Mouse (Mus musculus): Measurements from ENCODE around the gene Disp3. TPM values are rescaled to one million over a fixed set of nuclear protein-coding genes. Genes with fewer than 3 reads are reported as not detected.

Gene Disp3
- polyA plus RNA-seq, 1 experiment from 2014 or later: 0.65 TPM

DNA sequence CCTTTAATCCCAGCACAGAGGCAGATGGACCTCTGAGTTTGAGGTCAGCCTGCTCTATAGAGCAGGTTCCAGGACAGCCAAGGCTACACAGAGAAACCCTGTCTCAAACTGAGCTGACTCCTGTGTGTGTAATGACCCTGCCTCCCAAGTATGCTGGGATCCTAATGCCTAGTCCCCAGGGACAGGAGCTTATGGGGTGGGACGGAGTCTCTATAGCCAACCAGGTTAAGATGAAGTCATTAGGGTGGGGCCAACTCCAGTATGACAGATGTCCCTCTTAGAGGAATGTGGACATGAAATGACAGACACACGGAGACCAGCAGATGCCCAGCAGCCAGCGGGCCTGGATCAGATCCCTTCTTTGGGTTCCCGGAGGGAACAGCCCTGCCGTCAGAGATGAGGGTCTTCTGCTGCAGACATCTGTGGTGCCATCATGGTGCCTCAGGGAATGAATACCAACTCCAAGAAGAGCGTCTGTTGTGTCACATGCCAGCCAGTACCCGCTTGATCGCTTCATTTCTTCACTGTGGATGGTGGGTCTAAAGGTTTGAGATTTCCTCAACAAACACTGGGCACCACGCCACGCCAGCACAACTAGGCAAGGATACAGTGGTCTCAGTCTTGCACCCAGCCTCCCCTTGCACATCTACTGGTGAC is 48.2 kb downstream of the Disp3 start:
- Histone ChIP-seq H3K36me3 (no peaks in the 10 kb centered on the region), H3K27me3 (no peaks in the 10 kb centered on the region), H3K4me3 (no peak overlapping the region), H3K9ac (no peak overlapping the region), H3K9me3 (no peaks in the 10 kb centered on the region), H3K4me2 (replicated peaks) (no peak overlapping the region), H3K27ac (no peak overlapping the region), H3K4me1 (no peaks in the 10 kb centered on the region)
- ATAC-seq (ENCODE audit: insufficient number of reproducible peaks, insufficient read depth, low FRiP score, low TSS enrichment): no peak
- 87% methylated on average over 10 of the region's 10 CpGs for WGBS

DNA sequence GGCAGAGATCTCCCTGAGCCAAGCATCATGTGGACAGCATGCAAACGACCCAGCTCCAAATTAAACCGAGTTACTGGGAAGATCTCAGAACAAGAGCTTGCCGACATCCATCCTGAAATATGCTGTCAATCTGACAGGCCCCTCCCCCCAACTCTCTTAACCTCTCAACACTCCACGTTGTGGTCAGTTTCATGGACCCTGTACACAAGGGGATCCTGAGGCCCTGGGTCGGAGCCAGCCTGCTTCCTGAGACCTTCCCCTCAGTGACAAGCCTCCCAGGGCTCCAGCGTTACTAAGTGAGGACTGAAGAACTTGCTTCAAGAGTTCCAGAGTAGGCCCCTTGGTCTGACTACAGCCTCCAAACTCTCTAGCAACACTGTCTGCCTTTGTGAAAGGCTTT is 48.8 kb downstream of the Disp3 start:
- Histone ChIP-seq H3K9me3 (no peaks in the 10 kb centered on the region), H3K9ac (no peak overlapping the region), H3K27ac (no peak overlapping the region), H3K36me3 (no peaks in the 10 kb centered on the region), H3K4me1 (no peaks in the 10 kb centered on the region), H3K4me3 (no peak overlapping the region), H3K4me2 (replicated peaks) (no peak overlapping the region), H3K27me3 (no peaks in the 10 kb centered on the region)
- WGBS: 53% methylated on average over 6 of the region's 6 CpGs
- ATAC-seq (ENCODE audit: insufficient number of reproducible peaks, insufficient read depth, low FRiP score, low TSS enrichment): no peak

DNA sequence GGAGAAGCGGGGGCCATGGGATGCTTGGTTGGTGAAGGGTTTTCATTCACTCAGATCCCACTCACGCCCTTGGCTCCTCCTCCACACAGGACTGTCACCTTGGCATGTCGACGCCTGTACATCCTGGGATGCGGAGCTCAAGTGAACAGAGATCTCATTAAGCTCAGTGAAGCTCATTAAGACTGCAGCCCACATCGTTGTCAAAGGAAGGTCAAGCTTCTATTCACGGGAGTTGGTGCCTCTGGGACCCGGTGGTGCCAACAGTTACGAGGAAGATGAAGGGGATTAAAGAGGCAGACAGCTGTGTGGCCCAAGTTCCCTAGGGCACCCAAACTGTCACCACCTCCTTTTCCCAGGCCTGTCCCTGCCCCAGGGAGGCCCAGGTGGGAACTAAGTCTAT is 49.5 kb downstream of the Disp3 start:
- no peak overlapping the region for H3K27ac ChIP-seq
- no peaks in the 10 kb centered on the region for H3K9me3 ChIP-seq
- H3K4me2 ChIP-seq (replicated peaks): no peak overlapping the region
- 63% methylated on average over 9 of the region's 9 CpGs for WGBS
- H3K4me3 ChIP-seq: no peak overlapping the region
- H3K36me3 ChIP-seq: no peaks in the 10 kb centered on the region
- ATAC-seq (ENCODE audit: insufficient number of reproducible peaks, insufficient read depth, low FRiP score, low TSS enrichment): no peak
- no peaks in the 10 kb centered on the region for H3K4me1 ChIP-seq
- no peak overlapping the region for H3K9ac ChIP-seq
- H3K27me3 ChIP-seq: no peaks in the 10 kb centered on the region

DNA sequence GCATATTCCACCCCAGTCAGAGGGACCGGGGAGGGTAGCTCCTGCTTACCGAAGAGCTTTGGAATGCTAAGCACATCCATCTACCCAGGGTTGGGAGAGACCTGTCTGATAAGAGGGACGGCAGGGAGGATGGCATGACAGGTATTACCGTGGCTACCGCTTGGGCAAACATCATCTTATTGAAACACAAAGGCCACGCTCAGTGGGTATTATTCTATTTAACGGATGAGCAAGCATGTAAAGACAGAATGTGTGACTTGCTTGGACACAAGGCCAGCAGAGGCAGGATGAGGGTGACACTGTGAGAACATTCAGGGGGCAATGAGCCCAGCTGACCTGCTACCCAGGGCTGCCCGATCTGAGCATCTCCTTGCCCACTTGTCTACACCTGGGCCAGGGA is 51.1 kb downstream of the Disp3 start:
- H3K36me3 ChIP-seq: no peaks in the 10 kb centered on the region
- no peaks in the 10 kb centered on the region for H3K9me3 ChIP-seq
- H3K27ac ChIP-seq: no peak overlapping the region
- 78% methylated on average over 8 of the region's 8 CpGs for WGBS
- ATAC-seq (ENCODE audit: insufficient number of reproducible peaks, insufficient read depth, low FRiP score, low TSS enrichment): no peak
- no peak overlapping the region for H3K9ac ChIP-seq
- no peak overlapping the region for H3K4me2 ChIP-seq (replicated peaks)
- H3K4me1 ChIP-seq: no peaks in the 10 kb centered on the region
- H3K4me3 ChIP-seq: no peak overlapping the region
- H3K27me3 ChIP-seq: no peaks in the 10 kb centered on the region

DNA sequence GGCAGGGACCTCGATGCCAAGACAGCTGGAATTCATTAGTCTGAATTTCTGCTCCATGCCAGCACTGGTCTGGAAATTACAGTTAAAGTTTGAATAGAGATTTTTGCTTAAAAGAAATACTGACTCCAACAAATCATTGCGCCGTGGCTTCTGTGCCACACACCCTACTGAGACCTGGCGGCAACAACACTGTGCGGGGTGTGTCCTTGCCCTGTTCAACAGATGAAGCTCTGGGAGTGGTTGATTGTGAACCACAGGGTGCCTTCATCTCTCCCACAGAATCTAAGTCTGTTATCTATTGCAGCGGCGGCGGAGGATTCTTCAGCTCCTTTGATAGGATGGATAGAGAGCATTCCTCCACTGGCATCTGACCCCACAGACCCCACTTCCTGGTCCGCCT is 54.7 kb downstream of the Disp3 start:
- no peak overlapping the region for H3K27ac ChIP-seq
- H3K9me3 ChIP-seq: no peaks in the 10 kb centered on the region
- no peaks in the 10 kb centered on the region for H3K4me1 ChIP-seq
- no peak overlapping the region for H3K4me3 ChIP-seq
- H3K36me3 ChIP-seq: no peaks in the 10 kb centered on the region
- H3K9ac ChIP-seq: no peak overlapping the region
- ATAC-seq (ENCODE audit: insufficient number of reproducible peaks, insufficient read depth, low FRiP score, low TSS enrichment): no peak
- no peak overlapping the region for H3K4me2 ChIP-seq (replicated peaks)
- no peaks in the 10 kb centered on the region for H3K27me3 ChIP-seq
- WGBS: 78% methylated on average over 9 of the region's 9 CpGs

DNA sequence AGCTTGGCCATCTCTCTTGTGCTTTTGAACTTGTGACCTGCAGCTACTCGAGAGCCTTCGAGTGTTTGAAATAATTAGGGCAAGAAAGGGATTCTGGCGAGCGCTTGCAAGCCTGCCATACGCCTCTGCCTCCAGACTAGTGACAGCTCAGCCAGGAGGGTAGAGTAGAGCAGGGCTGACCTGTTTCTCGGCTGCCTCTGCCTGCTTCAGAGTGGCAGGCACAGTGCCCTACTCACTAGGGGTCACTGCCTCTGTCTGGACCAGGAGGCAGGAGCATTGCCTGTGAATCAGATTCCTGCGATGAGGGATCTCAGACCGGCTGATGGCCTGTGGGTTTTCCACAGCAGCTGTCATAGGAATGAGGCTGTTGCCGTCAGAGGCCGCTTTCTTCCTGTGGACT is 55.1 kb downstream of the Disp3 start:
- Histone ChIP-seq H3K4me3 (no peak overlapping the region), H3K9ac (no peak overlapping the region), H3K4me1 (no peaks in the 10 kb centered on the region), H3K9me3 (no peaks in the 10 kb centered on the region), H3K27ac (no peak overlapping the region), H3K36me3 (no peaks in the 10 kb centered on the region), H3K4me2 (replicated peaks) (no peak overlapping the region), H3K27me3 (no peaks in the 10 kb centered on the region)
- 49% methylated on average over 10 of the region's 10 CpGs for WGBS
- no peak for ATAC-seq (ENCODE audit: insufficient number of reproducible peaks, insufficient read depth, low FRiP score, low TSS enrichment)

DNA sequence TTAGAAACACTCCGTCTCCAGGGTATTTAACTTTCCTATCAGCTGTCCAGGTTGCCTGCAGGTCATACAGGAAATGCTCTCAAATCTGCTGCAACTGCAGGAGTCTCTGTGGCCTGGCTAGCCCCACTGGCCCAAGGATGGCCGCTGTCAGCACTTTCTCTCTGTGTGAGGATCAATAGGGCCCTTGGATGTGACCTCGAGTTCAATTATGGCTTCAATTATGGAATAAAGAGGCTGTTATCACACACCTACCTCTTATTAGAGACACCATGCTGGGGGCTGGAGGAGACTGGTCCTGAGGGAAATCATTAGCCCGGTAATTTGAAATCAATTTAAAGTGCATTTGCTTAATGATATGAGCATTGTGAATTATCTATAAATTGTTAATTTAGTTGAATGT is 55.6 kb downstream of the Disp3 start:
- H3K4me2 ChIP-seq (replicated peaks): no peak overlapping the region
- no peak for ATAC-seq (ENCODE audit: insufficient number of reproducible peaks, insufficient read depth, low FRiP score, low TSS enrichment)

DNA sequence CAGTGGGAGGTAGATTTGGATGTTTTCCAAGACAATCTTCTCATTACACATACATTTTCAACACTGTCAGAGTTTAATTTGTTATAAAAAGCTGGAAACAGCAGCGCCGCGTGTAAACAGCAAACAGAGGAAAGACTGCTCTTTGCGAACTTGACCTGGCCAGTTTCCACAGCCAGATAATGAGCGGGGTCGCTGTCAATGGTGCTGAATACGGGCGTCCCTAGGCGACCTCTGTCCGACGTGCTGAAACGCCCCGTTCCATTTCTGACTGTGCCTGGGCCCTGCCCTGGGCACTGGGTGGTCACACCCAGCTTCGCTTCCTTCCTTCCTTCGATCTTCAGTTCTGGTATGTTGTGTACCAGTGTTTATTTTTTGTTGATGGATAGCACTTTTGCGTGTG is 58.1 kb downstream of the Disp3 start:
- WGBS: 9% methylated on average over 16 of the region's 16 CpGs
- H3K27me3 ChIP-seq: 0 out of 2 replicates have a peak, but pooled peaks cover 5% of the 10 kb centered on the region
- ATAC-seq (ENCODE audit: insufficient number of reproducible peaks, insufficient read depth, low FRiP score, low TSS enrichment): no peak
- H3K27ac ChIP-seq: no peak overlapping the region
- no peak overlapping the region for H3K4me2 ChIP-seq (replicated peaks)
- H3K36me3 ChIP-seq: no peaks in the 10 kb centered on the region
- no peaks in the 10 kb centered on the region for H3K9me3 ChIP-seq
- no peak overlapping the region for H3K9ac ChIP-seq
- no peaks in the 10 kb centered on the region for H3K4me1 ChIP-seq
- no peak overlapping the region for H3K4me3 ChIP-seq

More for the DNA sequence above, 55.6 kb downstream of the Disp3 start:
- no peak overlapping the region for H3K4me3 ChIP-seq
- H3K4me1 ChIP-seq: no peaks in the 10 kb centered on the region
- 60% methylated on average over 4 of the region's 4 CpGs for WGBS
- H3K9ac ChIP-seq: no peak overlapping the region
- H3K9me3 ChIP-seq: no peaks in the 10 kb centered on the region
- H3K36me3 ChIP-seq: no peaks in the 10 kb centered on the region
- no peak overlapping the region for H3K27ac ChIP-seq
- 0 out of 2 replicates have a peak, but pooled peaks cover 3% of the 10 kb centered on the region for H3K27me3 ChIP-seq

DNA sequence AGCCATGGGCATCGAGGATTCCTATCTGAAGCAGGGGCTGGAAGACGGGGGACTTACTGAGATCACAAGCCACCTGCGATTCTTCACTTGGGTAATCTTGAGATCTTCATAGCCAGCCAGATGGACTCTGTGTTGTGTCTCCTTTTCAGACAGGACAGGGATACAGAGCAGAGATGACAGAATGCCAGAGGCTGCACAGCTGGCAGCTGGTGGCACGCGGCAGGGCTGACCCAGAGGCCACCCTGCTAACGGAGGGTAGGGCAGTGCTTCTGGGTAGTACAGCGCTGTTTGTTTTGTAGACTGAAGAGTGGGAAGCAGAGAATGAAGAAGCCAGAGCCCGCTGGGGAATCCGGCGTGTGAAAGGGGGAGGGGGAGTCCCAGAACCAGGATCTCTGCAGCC is 64.8 kb downstream of the Disp3 start:
- no peak for ATAC-seq (ENCODE audit: insufficient number of reproducible peaks, insufficient read depth, low FRiP score, low TSS enrichment)
- H3K9me3 ChIP-seq: no peaks in the 10 kb centered on the region; the same call in 1 of the 2 replicates
- WGBS: 37% methylated on average over 10 of the region's 10 CpGs
- H3K36me3 ChIP-seq: no peaks in the 10 kb centered on the region
- no peak overlapping the region for H3K9ac ChIP-seq
- no peak overlapping the region for H3K27ac ChIP-seq
- H3K4me2 ChIP-seq (replicated peaks): no peak overlapping the region
- no peak overlapping the region for H3K4me3 ChIP-seq
- H3K4me1 ChIP-seq: no peaks in the 10 kb centered on the region
- peaks cover 28% of the 10 kb centered on the region for H3K27me3 ChIP-seq

DNA sequence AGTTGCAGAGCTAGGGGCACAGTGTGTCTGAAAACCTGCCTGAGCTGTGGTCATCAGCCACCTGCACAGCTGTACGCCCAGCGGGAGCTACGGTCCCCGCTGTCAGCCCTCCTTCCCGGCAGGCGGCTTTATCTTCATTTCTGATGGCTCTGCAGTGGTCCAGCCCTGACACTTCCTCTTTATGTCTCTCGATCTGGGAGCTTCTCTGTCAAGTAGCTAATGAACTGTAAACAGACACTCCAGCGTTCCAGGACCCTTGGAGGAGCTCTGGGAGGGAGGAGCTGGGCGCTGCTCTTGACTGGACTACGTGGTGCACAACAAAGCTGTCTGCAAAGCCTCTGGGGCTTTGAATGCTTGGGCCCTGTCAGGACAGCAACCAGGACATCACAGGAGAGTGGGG is 67.1 kb downstream of the Disp3 start:
- 10% methylated on average over 10 of the region's 10 CpGs for WGBS
- H3K9me3 ChIP-seq: no peaks in the 10 kb centered on the region; the same call in 1 of the 2 replicates
- H3K27ac ChIP-seq: no peak overlapping the region
- H3K9ac ChIP-seq: no peak overlapping the region
- no peak overlapping the region for H3K4me2 ChIP-seq (replicated peaks)
- H3K4me3 ChIP-seq: no peak overlapping the region
- no peaks in the 10 kb centered on the region for H3K36me3 ChIP-seq
- peaks cover 25% of the 10 kb centered on the region for H3K27me3 ChIP-seq
- H3K4me1 ChIP-seq: no peaks in the 10 kb centered on the region
- no peak for ATAC-seq (ENCODE audit: insufficient number of reproducible peaks, insufficient read depth, low FRiP score, low TSS enrichment)

DNA sequence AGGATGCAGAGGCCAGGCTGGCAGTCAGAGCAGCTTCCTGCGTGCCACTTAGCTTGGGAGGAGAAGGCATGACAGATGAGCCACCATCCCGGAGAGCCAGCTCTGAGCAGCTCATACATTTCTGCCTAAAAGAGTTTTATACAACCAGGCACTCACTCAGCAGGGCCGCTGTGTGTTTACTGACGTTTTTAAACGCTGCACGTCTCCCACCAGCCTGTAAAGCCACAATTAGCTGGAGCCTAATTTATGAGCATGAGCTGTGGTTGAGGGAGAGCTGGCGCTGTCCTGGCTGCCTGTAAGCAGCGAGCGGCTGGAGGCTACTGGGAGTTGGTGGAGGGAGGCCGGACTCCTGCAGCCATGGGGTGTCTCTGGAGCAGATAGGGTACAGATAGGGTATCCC is 69.5 kb downstream of the Disp3 start:
- Histone ChIP-seq H3K9ac (no peak overlapping the region), H3K27ac (no peak overlapping the region), H3K27me3 (peaks cover 39% of the 10 kb centered on the region), H3K36me3 (no peaks in the 10 kb centered on the region), H3K9me3 (no peaks in the 10 kb centered on the region; the same call in 1 of the 2 replicates), H3K4me2 (replicated peaks) (no peak overlapping the region), H3K4me1 (0 out of 2 replicates have a peak, but pooled peaks cover 8% of the 10 kb centered on the region), H3K4me3 (no peak overlapping the region)
- ATAC-seq (ENCODE audit: insufficient number of reproducible peaks, insufficient read depth, low FRiP score, low TSS enrichment): no peak
- 34% methylated on average over 10 of the region's 10 CpGs for WGBS

DNA sequence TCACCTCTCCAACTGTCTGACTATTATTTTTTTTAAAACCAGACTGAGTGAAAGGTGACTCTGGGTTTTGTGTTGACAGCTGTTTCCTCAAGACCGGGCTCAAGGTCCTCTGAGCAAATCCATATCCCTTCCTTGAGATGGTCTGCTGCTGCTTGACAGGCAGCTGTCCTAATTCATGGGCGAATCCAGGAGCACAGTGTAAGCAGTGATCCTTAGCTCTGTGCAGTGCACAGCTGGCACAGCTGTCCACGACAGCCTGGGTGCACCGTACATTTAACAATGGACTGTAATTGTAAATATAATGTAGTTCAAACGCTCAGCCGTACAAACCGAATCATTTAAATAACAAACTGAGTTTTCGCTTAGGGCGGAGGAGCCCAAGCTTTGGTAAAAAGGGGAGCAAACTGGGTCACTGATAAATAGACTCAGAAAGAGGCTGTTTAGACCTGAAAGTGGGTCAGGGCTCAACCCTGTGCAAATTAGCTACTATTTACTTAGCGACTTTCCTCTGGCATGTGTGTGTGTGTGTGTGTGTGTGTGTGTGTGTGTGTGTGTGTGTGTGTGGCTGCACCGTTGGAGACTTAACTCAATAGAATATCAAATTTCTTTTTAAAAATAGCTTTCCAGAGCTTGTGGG is 72.4 kb downstream of the Disp3 start:
- H3K4me2 ChIP-seq (replicated peaks): no peak overlapping the region
- no peaks in the 10 kb centered on the region for H3K36me3 ChIP-seq
- H3K9me3 ChIP-seq: no peaks in the 10 kb centered on the region
- ATAC-seq (ENCODE audit: insufficient number of reproducible peaks, insufficient read depth, low FRiP score, low TSS enrichment): no peak
- no peak overlapping the region for H3K9ac ChIP-seq
- no peak overlapping the region for H3K4me3 ChIP-seq
- H3K4me1 ChIP-seq: 0 out of 2 replicates have a peak, but pooled peaks cover 8% of the 10 kb centered on the region
- 34% methylated on average over 11 of the region's 11 CpGs for WGBS
- peaks cover 17% of the 10 kb centered on the region for H3K27me3 ChIP-seq
- H3K27ac ChIP-seq: no peak overlapping the region

Measured in embryonic facial prominence, embryonic 12.5 days (tissue).